Mouse (Mus musculus): ENCODE data around the gene Kbtbd4.

GRCm38 (mm10) chr2:90941744-90942143, 37.2 kb downstream of the Kbtbd4 start:
- no peak for TF ChIP-seq POLR2A (IDR thresholded peaks at IDR 0.05; ENCODE audit: low read depth, low read length)
- no peak for TF ChIP-seq CTCF (IDR thresholded peaks at IDR 0.05; ENCODE audit: extremely low read depth, insufficient read depth, insufficient read length, insufficient replicate concordance)
